Mouse (Mus musculus) right cerebral cortex, postnatal 14 days (tissue): Measurements from ENCODE around the gene Numa1.
A peak's percentile ranks its signal among the peaks of the same experiment; 100 is the strongest.
"Not testable (repeated sequence)": the region's sequence is repeated elsewhere in the genome, so short reads cannot be mapped to it uniquely, and the experiment has no call there.

Experiments
- DNase-seq: peaks from one replicate; pipeline ENCODE4 v3.0.0; 2022

Gene Numa1

DNA sequence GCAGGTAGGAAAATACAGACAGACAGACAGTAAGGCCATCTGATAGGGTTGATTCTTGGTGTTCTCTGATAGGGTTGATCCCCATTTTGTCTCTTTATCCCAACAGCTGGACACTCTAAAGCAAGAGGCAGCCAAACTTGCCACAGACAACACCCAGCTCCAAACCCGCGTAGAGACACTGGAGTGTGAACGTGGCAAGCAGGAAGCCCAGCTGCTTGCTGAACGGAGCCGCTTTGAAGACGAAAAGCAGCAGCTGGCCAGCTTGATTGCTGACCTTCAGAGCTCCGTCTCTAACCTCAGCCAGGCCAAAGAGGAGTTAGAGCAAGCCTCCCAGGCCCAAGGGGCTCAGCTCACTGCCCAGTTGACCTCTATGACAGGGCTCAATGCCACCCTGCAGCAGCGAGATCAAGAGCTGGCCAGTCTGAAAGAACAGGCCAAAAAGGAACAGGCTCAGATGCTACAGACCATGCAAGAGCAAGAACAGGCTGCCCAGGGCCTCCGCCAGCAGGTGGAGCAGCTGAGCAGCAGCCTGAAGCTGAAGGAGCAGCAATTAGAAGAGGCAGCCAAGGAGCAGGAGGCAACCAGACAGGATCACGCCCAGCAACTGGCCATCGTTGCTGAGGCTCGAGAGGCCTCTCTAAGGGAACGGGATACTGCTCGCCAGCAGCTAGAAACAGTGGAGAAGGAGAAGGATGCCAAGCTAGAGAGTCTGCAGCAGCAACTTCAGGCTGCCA lies 64.5 kb downstream of the Numa1 start:
- peak; percentile 87 for DNase-seq

- DNase-seq, result no peak
These were observed 65.7 kb downstream of the Numa1 start for GRCm38 (mm10) chr7:101999461-102000151.

- DNase-seq, result no peak
These were observed 66.4 kb downstream of the Numa1 start for GRCm38 (mm10) chr7:102000296-102000695.

DNA sequence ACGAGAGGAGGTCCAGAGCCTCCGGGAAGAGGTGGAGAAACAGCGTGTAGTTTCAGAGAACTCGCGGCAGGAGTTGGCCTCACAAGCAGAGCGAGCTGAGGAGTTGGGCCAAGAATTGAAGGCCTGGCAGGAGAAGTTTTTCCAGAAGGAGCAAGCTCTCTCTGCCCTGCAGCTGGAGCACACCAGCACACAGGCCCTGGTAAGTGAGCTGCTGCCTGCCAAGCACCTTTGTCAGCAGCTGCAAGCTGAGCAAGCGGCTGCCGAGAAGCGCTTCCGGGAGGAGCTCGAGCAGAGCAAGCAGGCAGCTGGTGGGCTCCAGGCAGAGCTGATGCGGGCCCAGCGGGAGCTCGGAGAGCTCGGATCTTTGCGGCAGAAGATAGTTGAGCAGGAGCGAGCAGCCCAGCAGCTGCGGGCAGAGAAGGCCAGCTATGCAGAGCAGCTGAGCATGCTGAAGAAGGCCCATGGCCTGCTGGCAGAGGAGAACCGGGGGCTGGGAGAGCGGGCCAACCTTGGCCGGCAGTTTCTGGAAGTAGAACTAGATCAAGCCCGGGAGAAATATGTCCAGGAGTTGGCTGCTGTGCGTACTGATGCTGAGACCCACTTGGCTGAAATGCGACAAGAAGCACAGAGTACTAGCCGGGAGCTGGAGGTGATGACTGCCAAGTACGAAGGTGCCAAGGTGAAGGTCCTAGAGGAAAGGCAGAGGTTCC lies 67.2 kb downstream of the Numa1 start:
- DNase-seq, result peak; percentile 31

DNA sequence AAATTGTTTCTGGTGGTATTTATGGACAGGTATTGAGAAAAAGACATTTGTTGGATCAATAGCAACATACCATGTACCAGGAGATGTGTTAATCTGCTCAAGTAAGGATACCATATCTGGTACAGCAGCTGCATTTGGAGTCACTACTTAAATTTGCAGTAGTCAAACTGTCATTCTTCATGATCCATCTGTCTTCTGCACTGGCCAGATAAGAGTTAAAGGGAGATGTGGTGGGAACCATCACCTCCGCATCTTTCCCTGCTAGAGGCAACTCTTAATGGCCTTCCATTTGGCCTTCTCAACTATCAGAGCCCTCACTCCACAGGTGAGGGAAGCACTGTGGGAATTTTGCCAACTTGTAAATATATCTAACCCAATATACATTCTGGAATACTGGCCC lies 72.6 kb downstream of the Numa1 start:
- DNase-seq, result no peak

GRCm38 (mm10) chr7:102011855-102012254 lies 77.9 kb downstream of the Numa1 start:
- no peak for DNase-seq

DNA sequence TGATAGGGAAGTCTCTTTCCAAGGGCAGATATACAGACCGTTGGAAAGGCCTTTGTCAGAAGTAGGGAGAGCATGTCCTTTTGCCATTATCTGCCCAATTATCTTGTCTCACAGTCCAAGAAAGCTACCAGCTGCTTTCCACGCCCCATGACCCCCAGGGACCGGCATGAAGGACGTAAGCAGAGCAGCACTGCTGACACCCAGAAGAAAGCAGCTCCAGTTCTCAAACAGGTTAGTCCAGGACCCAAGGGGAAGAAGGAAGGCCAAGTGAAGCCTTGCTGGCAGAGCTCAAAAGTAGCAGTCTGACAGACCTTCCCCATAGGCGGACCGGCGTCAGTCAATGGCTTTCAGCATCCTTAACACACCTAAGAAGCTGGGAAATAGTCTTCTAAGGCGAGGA lies 79.5 kb downstream of the Numa1 start:
- DNase-seq, result no peak

- DNase-seq, result no peak
These were observed 81.1 kb downstream of the Numa1 start for GRCm38 (mm10) chr7:102014995-102015394.

DNA sequence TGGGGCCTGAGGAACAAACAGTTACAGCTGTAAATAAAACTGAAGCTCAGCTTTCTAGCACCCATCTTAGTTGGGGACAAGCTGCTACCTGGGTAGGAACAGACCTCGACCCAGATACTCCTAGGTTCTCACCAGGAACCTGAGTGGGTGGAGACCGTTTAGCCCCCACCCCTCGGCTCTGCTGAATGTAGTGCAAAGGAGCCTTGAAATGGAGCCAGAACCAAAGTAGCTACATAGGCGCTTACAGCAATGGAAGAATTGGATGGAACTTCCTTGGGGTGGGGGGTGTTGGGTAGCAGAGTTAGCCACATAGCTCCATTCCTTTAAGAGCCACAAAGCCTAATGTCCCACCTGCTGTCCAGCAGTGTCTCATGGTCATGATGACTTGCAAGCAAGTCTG lies 83.0 kb downstream of the Numa1 start:
- no peak for DNase-seq

DNA sequence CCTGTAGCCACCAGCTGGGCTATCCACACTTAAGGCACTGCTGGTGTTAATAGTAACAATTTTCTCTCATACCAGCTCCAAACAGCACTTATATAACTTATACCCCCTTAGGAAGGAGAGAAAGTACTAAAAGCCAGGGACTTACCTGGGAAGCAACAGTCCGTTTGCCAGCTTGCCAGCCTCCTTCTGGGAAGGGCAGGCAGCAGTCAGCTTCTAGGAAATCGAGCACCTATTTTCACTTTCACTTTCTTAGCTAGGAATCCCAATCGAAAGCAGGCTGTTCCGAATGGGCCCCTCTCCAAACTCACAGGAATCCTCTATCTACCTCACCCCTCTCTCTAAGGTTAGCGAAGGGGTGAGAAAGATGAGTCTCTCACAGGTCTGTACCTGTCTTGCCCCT lies 83.5 kb downstream of the Numa1 start:
- DNase-seq, result no peak

- DNase-seq, result no peak
These were observed 84.1 kb downstream of the Numa1 start for GRCm38 (mm10) chr7:102018034-102018433.

GRCm38 (mm10) chr7:102018590-102018989 lies 84.7 kb downstream of the Numa1 start, which contains the start of gene Il18bp:
Gene Il18bp (minus strand): TSS chr7:102018690.
- DNase-seq, result no peak

GRCm38 (mm10) chr7:102019362-102019761 lies 85.5 kb downstream of the Numa1 start:
- no peak for DNase-seq

DNA sequence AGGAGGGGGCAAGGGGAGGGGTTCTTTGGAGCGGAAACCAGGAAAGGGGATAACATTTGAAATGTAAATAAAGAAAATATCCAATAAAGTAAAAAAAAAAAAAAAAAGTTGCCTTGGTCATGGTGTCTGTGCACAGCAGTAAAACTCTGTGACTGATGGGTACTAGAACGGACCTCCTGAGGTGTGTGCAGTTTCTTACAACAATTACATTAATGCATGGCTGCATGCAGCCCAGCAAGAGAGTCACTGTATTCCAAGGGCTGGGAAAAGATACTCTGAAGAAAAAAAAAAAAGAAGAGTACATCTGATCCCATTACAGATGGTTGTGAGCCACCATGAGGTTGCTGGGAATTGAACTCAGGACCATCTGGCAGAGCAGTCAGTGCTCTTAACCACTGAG lies 87.0 kb downstream of the Numa1 start:
- not testable (repeated sequence) for DNase-seq

- DNase-seq, result no peak
These were observed 89.9 kb downstream of the Numa1 start for GRCm38 (mm10) chr7:102023821-102024220.

DNA sequence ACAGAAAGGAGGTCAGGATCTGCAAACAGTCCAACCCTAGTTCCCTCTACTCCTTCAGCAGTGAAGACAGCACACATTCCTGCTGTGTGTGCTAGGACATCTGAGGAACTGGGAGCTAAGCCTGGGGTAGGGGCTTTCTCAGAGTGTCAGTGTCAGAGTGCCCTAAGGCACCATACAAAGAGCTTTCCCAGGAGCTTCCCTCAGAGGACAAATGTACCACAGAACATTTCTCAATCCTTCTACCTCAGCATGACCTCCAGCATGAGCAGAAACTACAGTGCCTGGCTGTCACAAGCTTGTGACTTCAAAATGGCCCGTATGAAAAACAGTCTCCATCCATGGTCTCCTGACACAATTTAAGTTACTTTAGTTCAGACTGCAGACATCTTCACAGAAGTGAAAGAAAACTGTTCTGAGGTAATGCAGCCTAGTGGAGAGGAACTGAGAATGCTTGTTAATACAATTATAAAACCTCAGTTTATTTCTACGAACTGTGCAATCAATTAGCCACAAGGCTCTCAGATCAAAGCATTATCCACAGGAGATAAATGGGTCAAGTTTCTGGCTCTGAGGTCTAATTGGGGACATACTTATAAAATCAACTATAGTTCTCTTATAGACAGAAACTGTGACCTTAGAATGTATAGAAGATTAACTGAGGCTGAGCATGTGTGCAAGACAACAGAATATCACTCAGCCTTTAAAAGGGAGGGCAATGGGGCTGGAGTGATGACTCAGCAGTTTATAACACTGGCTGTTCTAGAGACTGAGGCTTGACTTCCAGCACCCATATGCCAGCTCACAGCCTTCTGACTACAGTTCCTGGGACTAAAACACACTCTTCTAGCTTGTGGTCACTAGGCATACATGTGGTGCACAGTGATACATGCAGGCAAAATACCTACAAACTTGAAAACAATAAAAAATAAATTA lies 91.5 kb downstream of the Numa1 start:
- DNase-seq, result no peak

DNA sequence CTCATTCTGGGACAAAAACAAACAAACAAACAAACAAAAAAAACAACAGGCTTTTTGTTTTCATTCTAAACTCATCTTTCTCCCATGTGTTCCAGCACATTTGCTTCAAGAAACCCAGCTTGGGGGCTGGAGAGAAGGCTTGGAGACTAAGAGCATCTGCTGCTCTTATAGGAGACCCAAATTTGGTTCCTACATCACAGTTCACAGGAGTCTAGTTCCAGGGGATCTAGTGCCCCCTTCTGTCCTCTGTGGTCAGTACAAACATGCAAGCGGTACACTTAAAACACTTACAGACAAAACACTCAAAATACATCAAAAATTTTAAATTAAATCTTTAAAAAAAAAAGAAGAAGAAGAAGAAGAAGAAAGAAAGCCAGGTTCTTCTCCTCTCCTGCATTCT lies 101.0 kb downstream of the Numa1 start:
- no peak for DNase-seq

DNA sequence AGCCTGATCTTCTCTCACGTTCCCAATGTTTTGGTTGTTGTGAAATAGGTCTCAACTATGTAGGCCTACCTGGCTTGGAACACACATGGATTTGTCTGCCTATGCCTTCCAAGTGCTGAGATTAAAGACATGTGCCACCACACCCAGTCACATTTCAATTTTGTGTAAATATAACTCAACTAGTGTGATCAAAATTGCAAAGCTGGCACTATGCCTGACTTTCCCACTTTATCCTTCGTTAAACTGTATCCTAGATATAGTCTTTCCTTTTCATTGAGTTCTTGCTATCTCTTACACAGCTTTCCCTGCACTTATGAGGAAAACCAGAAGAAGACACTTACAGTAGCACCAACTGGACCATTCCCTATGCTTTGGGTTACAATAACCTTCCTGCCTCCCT lies 101.6 kb downstream of the Numa1 start:
- DNase-seq, result peak; percentile 30

- no peak for DNase-seq
These were observed 103.4 kb downstream of the Numa1 start for GRCm38 (mm10) chr7:102037318-102037717.

DNA sequence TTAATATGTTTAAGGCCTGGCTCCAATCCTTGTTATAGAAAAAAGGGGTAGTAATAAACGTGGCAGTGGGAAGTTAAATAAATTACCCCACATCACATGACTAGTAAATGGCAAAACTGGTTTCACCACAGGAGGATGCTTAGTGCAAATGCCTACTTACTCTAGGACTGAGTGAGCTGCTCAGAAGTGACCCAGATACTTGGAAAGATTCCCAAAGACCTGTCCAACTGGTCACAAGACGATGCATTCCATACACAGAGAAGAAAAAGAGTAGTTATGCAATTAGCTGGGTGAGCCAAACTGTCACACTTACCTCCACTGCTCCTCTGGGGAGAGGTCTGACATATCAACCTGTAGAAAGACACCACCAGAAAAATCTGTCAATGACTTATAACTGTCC lies 108.4 kb downstream of the Numa1 start:
- DNase-seq, result no peak

DNA sequence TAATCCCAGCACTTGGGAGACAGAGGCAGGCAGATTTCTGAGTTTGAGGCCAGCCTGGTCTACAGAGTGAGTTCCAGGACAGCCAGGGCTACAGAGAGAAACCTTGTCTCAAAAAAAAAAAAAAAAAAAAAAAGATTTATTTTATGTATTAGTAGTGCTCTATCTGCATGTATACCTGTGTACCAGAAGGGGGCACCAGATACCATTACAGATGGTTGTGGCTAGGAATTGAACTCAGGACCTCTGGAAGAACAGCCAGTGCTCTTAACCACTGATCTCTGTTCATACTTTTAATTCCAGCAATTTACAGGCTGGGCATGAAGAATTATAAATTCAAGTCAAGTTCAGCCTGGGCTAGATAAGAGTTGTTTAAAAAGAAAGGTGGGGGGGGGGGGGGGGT lies 114.6 kb downstream of the Numa1 start:
- DNase-seq, result not testable (repeated sequence)

GRCm38 (mm10) chr7:102061353-102061752 lies 127.4 kb downstream of the Numa1 start:
- DNase-seq, result no peak

- no peak for DNase-seq
These were observed 128.3 kb downstream of the Numa1 start for GRCm38 (mm10) chr7:102062203-102062602.
